Mouse (Mus musculus) layer of hippocampus, adult 9-11 months (tissue): Measurements from ENCODE around the gene Rpl22.

ENCODE experiments used
- DNase-seq: peaks from one replicate; pipeline ENCODE4 v3.0.0; 2022

The Rpl22 gene

DNA sequence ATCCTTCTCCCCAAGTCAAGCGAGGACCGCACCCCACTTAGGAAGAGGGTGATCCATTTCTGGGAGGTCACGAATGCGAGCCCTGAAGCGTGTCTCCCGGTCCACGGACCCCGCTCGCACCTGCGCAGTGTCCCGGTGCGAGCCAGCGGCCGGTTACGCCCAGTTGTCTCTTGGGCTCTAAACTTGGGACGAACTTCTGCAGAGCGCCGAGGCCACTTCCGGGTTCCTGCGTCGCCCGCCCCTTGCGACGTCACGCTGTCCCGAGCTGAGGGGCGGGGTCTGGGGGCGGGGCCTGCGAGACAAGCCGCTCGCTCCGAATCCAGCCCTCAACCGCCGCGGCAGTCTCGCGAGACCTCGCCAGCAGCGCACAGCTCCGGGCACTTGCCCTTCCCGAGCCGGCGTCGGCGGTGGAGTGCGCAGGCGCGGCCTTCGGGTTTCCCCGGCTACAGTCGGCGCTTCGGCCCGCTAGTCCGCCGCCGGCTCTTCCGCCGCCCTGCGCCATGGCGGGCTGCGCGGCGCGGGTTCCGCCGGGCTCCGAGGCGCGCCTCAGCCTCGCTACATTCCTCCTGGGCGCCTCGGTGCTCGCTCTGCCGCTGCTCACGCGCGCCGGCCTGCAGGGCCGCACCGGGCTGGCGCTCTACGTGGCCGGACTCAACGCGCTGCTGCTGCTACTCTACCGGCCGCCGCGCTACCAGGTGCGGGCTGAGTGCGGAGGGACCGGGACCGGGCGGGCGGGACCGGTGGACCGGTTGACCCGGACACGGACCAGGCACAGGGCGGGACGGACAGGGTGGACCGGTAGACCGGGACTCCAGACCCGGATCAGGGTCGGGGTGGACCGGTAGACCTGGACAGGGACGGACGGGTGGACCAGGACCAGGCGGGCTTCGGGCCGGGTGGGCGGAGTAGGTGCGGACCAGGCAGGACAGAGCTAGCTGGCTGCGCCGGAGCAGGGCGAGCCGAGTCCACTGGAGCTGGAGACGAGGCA lies 28.4 kb upstream of the Rpl22 start, which contains the start of gene Icmt:
Gene Icmt, plus strand, starts transcription at position 354 of the 988 bp plus-strand sequence.
- DNase-seq, result peak; percentile 99

DNA sequence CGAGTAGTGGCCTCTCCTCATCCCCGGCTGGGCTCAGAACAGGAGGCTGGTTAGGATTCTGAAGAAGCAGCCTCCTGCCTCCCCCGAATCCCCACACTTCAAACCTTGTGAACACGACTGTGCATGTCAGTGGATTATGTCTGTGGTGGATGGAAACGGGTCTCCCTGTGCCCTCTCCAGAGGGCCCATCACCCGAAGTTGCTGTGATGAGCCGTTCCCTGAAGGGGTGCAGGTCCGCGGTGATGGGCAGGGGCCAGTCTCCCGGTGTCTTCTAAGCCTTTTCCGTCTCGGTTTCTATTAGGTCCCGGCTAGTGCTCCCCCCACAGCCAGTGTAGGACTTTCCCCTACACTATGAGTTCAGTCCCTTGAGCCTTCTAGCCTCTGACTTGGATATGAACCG lies 26.7 kb upstream of the Rpl22 start:
- no peak for DNase-seq

DNA sequence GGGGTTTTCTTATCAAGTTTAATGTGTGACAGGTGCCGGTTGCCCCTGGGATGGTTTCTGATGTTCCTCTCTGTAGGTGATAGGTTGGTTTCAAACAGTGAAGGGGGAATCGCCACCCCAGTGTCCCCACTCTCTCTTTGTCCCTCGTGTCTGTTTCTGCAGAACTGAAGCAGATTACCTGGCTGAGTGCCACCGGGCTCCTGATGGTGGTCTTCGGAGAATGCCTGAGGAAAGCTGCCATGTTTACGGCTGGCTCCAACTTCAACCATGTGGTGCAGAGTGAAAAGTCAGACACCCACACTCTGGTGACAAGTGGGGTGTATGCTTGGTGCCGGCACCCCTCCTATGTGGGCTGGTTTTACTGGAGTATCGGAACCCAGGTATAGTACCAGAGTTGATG lies 25.2 kb upstream of the Rpl22 start:
- DNase-seq, result no peak

DNA sequence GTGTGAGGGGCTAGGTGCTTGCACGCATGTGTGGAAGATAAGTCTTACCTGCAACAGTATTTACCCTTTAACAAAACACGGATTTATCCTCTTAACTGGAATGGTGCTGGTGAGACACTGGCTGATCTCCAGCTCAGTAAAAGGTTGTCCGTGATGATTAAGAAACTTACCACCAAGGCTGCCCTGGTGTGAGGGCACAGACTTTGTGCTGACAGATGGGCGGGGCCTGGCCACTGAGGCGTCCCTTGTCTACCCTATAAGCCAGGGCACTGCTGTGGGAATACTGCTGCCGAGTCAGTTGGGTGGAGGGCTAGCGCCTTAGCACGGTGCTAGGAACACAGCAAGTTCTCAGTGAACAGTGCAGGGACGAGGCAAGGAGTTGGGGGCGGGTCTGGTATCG lies 23.5 kb upstream of the Rpl22 start:
- DNase-seq, result no peak

DNA sequence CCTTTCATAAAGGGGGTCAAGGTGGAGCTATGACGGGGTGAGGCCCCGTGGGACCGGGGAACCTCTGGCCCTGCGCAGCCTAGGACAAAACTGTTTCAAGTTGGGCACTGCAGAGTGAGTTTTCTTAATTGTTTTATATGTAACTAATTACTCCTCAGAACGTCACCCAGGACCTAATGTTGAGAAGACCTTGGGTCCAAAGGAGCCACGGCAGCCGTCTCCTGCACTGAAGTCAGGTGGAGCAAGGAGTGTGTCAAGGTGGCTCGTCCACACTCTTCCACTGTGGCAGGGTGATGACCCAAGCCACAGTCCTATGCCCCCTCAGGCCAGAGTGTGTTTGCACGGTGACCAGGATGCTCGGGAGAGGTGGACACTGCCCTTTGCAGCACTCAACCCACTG lies 22.4 kb upstream of the Rpl22 start:
- no peak for DNase-seq

DNA sequence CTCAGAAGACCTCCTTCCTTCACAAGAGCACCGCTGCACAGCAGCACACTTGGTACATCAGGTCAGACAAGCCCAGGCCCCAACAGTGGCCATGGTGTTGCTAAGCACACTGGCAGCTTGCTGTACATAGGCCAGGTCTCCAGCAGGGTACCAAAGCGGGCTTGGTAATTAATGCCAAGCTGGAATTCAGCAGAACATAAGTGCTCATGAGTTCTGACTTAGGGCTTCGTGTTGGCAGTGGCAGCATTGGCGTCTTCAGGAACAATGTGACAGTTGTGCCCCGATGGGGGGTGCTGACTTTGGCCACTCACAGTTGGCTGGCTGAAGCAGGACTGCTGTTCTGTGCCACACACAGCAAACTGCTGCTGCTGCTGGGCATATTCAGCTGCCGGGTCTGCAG lies 20.9 kb upstream of the Rpl22 start:
- no peak for DNase-seq

DNA sequence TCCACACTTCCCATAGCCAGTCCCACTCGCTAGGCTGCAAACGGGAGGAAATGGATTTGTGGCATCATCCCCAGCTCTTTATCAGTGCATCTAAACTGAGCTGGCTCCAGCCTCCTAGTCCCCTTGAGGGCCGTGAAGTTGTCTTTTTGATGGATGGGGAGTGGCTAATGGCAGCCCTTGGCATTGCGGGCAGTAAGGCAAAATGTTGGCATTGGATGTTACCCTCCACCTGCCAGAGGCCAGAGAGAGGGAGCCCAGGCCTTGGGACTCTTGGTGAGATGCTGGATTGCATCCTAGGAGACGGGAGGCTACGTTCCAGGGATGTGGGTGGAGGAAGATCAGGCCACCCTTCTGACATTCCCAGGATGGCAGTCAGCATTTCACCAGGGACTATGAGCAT lies 19.6 kb upstream of the Rpl22 start:
- DNase-seq, result no peak

DNA sequence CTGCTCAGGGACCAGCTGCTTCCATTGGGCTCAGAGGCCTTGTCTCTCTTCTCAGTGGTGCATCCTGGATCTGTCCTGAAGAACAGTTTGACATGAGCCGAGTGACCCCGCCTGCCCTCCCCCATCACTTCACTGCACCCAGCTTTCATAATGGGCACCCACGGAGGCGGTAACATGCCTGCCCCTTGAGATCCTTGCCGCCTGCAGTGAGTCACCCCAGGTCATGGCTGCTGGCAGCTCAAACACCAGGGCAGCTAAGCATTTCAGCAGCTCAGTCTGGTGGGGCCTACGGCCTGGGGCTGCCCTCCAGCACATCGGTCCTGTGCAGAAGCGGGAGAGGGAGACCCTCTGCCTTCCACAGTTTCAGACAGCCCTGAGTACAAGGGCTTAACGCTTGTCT lies 18.0 kb upstream of the Rpl22 start:
- no peak for DNase-seq

DNA sequence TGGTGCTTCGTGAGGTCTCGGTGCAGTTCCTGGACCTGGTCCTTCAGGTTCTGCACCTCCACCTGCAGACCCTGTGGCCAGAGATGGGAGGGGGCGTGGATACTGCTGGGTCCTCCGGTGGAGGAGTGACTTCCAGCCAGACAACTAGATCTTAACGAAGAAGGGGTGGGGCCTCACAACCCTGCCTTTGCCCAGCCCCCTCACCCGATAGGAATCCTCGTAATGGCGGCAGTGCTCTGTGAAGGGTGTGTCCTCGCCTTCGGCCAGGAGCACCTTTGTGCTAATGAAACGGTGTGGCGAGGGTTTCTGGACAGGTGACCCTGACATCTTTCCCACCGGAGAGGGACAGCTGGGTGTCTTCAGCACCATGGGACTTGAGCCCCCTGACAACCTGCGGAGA lies 13.4 kb upstream of the Rpl22 start:
- DNase-seq, result no peak

DNA sequence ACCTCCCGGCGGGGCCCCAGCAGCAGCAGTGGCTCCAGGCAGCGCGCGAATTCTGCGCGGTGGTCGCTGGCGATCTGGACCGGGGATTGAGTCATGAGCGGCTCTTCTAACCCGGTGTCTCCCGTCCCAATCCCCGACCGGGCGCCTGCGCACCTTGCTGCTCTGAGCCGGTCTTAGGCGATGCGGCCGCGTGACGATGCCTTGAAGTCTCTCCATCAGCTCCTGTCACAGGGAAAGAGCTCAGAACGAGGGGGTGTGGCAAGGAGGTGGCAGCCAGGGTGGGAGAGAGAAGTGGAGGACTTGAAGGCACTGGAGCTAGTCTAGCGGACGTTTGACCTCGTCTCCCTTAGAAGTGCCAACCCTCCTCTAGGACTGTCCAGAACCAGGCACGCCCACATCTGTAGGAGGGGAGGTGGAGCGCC lies 12.3 kb upstream of the Rpl22 start:
- no peak for DNase-seq

DNA sequence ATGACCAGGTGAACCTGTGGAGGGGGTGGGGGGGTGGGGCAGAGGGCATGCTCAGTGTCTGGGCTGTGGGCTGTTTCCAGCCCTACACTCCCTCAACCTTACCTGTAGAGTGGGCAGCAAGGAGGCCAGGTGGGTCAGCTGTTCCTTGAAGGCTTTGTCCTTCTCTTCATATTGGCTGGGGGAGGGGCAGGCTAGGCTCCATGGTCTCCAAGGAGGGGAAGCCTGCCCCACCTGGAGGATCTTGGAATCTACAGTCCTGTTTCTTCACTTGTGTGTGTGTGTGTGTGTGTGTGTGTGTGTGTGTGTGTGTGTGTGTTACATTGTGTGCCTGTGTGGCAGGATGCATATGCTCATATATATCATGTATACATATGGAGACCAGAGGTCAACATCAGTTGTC lies 11.6 kb upstream of the Rpl22 start:
- DNase-seq, result no peak

DNA sequence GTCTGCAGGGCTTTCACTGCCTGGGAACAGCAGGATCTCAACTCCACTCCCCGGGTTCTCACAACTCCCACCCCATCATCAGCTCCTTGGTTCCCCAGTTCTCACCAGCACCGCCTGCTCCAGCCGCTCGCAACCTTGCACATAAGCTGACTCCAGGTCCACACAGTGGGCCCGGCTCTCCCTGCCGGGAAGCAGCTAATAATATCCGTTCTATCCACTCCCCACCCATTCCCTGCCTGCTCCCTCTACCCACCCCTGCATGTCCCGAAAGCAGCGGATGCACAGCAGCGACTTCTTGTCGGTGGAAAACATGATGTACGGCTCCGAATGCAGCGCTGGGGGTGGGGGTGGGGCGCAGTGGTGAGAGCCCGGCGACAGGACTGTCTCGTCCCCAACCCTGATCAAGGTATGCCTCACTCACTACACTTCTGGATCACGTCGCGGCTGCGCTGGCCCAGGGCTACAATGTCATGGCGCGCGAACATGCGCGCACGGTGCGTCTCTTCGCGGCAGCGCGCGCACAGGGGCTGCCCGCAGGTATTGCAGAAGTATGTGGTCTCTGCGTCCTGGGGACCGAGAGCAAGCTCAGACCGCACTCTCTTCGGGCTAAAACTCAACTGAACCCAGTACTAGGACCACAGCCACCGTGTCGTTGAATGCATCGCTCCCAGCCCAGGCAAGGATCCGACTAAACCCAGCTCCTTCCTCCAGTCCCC lies 9.9 kb upstream of the Rpl22 start:
- DNase-seq, result no peak

DNA sequence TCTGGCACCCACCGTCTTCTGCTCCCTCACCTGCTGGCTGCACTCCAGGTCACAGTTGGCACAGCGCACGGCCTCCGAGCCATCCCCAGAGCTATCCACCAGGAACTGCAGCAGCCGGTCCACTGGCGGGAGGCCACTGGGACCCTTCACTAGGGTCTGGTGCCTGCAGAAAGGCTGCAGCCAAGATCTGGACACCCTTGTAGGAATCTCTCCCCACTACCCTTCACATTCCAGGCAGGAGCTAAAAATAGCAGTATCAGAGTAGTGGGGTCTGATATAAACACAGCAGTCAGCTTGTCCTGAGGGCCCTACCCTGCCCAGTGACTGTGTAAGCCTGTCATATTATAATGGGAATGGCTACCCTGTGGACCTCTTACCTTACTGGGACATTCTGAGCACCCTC lies 7.9 kb upstream of the Rpl22 start:
- DNase-seq, result no peak

DNA sequence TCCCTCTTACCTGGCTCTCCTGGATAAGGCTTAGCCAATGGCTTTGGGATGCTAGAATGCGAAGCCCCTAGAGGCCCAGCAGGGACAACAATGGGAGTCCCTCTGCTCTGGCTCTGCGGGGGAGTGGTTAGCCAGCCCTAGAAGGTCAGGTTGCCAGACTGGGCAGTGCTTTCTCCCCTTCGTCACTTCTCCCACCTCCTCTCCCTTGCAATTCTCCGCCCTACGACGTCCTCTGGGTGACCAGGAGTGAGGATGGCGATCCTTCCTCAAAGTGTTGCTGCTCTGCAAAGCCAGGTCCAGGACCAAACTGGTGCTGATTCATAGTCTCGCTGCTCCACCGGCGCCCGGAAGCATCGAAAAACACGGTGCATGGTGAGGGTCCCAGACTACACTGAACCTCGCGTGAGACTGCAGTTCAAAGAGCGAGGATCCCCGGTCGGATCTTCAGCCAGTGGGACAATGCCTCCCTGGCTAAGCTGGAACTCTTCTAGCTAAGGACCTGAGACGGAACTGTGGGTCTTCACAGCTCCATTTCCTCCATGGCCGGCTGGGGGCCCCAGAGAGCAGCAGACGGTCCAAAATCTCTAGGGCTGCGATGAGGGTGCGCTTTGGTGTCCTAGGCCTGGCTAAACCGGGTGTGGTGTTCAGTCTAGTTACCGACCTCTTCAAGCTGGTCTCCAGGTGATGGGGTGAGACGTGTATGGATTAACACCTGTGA lies 6.9 kb upstream of the Rpl22 start, which contains the start of gene Rnf207:
Gene Rnf207, minus strand, starts transcription at position 477 of the 718 bp plus-strand sequence.
- DNase-seq, result no peak

DNA sequence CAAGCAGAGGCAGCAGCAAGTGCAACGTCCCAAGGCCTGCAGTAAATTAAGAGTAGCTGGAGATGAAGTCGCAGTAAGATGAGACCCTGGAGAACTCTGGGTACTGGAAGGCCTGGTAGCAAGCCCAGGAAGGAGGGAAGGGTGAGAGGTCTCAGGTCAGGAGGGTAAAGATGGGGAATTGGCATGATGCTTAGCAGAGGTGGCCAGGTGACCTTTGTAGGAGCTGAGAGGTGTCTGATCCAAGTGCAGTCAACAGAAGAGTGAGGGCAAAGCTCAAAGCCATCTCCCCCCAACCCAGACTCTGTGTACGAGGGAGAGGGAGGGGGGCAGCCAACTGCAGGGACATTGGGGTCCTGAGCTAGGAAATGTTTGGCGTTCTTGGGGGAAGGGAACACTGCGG lies 4.1 kb upstream of the Rpl22 start:
- DNase-seq, result no peak

DNA sequence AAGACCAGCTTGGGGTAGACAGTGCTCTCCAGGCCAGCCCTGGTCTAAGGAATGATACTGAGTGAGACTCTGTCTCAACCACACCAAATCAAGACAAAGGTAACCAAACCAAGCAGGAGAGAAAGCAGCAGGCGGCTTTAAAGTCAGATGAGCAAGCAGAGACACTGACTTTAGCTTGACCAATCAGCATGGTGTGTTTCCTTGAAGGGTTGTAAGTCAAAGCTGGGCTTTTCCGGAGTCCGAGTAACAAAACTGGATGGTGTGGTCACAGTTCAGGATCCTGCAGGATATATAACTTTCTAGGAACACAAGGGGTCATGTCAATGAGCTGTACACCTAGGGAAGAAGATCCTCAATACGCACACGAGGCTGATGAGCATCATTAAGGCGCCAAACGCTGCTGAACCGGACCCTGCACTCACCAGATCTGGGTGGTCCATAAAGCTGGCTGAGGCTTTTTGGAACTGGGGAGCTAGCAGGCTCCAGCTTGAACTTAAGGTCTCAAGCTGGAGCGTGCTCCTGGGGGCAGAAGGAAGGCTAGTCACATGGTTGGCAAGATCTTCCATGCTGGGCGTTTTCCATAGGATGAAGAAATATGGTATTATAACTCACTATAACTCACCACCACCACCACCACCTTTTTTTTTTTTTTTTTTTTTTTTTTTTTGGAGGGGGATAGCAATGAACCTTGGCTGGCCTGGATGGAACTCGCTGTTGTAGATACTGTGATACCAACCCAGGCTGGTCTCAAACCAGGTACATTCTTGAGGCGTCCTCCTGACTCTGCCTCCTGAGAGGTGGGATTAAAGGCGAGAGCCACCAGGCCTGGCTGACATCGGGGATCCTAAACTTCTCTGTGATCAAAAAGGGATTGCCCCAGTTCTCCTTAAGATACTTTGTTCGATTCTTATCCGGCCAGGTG lies 640 bp upstream of the Rpl22 start:
- no peak for DNase-seq

DNA sequence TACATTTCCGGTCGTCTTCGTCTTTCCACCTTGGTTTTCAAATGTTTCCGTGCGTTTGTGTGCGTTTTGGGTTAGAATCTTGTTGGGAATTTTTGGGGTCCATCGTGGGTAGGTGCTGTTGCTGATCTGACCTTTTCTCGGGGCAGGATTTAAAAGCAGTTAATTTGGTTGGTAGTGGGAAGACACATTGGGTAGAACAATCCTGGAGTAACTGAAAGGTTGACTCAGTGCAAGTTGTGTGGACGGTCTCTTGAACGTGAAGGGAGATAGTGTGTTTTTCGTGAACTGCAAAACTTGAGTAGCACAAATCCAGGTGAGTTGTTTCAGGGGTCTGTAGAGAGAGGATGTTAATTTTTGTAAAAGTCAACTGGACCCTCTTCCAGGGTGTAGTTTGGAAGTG lies 1.0 kb downstream of the Rpl22 start:
- no peak for DNase-seq

DNA sequence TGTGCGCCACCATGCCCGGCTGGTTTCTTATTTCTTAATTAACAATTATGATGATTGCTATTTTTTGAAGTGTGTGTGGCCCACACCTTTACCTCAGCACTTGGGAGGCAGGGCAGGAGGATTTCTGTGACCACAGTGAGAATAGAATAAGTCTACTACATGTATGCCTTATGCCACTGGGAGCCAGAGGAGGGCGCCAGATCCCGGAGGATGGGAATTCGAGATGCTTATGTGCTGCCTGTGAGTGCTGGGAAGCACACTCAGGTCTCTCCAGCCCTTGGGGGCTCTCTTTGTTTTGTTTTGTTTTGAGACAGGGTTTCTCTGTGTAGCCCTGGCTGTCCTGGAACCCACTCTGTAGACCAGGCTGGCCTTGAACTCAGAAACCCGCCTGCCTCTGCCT lies 3.1 kb downstream of the Rpl22 start:
- no peak for DNase-seq

DNA sequence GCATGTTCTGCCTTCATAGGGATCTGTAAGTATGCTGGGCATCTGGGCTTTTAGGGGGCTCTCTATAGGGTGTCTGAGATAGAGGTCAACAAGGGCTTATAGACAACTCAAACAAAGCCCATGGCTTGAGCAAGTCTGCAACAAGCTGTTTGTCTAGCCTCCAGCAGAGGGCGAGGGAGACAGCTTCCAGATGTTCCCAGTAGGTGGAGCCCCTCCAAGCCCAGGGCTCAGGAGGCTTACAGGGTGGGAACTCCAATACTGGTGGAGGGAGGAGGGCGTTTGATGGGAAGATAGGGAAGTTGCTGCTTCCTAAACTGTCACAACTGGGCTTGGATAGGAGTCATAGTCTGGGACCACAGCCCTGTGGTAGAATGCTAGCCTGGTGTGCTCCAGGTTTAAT lies 7.4 kb downstream of the Rpl22 start:
- no peak for DNase-seq

DNA sequence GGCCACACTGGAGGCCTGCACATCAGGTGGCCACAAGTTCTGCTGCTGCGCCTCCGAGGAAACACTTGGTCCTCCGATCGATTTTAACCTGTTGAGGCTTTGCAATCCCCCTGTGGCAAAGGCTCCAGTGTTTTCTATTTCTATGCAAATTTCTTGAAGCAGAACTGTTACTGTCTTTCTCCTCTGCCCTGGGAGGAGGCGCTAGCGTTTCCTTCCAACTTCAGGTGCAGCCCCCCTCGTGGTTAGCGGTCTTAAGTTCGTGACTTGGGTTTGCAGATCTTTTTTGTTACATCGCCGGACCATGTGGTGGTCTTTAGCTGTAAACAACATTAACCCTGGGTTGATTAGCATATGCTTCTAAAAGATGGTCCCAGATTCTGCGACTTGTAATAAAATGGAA lies 8.0 kb downstream of the Rpl22 start:
- no peak for DNase-seq

DNA sequence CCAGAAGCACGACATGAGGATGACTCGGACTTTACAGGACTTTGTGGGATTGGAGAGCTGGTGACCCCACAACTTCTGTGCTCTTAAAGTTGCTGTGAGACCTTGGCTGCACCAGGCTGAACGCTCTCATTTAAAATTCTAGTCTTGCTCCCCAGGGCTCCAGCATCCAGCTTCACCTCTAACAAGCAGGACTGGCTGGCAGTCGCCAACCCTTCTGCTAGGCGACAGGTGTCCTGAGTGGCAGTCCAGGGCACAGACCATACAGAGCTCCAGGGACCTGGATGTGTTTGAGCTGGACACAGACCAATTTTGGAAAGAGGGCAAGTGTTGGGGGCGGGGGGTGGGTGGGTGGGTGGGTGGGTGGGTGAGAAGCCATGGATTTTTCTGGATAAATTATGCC lies 12.2 kb downstream of the Rpl22 start:
- DNase-seq, result no peak
